Mouse (Mus musculus) limb, embryonic 14.5 days (tissue): ENCODE measurements around the gene Defb38. TPM values are rescaled to one million over a fixed set of nuclear protein-coding genes. Genes with fewer than 3 reads are reported as not detected.

Source experiments
- ATAC-seq: fragments of 200-750 bp; cut with Nextera tagmentation; 2 replicates; pipeline ENCODE4 v1.8.0; 2017; ENCODE audit warnings: low read depth, moderate number of reproducible peaks, moderate TSS enrichment; ENCODE audit not compliant: low FRiP score
- DNase-seq: peaks from one replicate; pipeline ENCODE4 v3.0.0-alpha.2; 2015; ENCODE audit warnings: low spot score
- H3K27ac ChIP-seq: fragments of 300-500 bp; sonication (generic); replicated peaks from 2 replicates; pipeline ENCODE4 v1.5.1; 2014; ENCODE audit warnings: low read depth, mild to moderate bottlenecking, low read length, moderate library complexity, mixed read lengths
- H3K27me3 ChIP-seq: fragments of 300-500 bp; sonication (generic); 2 replicates; pipeline ENCODE4 v1.6.1; 2014; ENCODE audit warnings: low read length, mixed read lengths; ENCODE audit not compliant: control insufficient read depth, insufficient read depth
- H3K36me3 ChIP-seq: fragments of 300-500 bp; sonication (generic); 2 replicates; pipeline ENCODE4 v1.6.1; 2014; ENCODE audit warnings: mild to moderate bottlenecking, low read length, moderate library complexity, mixed read lengths; ENCODE audit not compliant: control insufficient read depth, insufficient read depth
- H3K4me1 ChIP-seq: fragments of 300-500 bp; sonication (generic); 2 replicates; pipeline ENCODE4 v1.6.1; 2014; ENCODE audit warnings: antibody characterized with exemption, low read length, mixed read lengths; ENCODE audit not compliant: control insufficient read depth, insufficient read depth
- H3K4me2 ChIP-seq: fragments of 300-500 bp; sonication (generic); replicated peaks from 2 replicates; pipeline ENCODE4 v1.6.1; 2014; ENCODE audit warnings: low read depth, mild to moderate bottlenecking, low read length, moderate library complexity; ENCODE audit not compliant: severe bottlenecking
- H3K4me3 ChIP-seq: fragments of 300-500 bp; sonication (generic); replicated peaks from 2 replicates; pipeline ENCODE4 v1.5.1; 2014; ENCODE audit warnings: low read length
- H3K9ac ChIP-seq: fragments of 300-500 bp; sonication (generic); 2 replicates; pipeline ENCODE4 v1.6.1; 2014; ENCODE audit warnings: mild to moderate bottlenecking, low read depth, low read length, moderate library complexity; ENCODE audit not compliant: severe bottlenecking
- H3K9me3 ChIP-seq: fragments of 300-500 bp; sonication (generic); 2 replicates; pipeline ENCODE4 v1.6.1; 2016; ENCODE audit warnings: low read length; ENCODE audit not compliant: control insufficient read depth
- POLR2A ChIP-seq: fragments of 200-500 bp; IDR thresholded peaks from 2 replicates; pipeline ENCODE4 v1.8.0; 2012; ENCODE audit warnings: inconsistent platforms, mild to moderate bottlenecking, moderate library complexity, borderline replicate concordance; ENCODE audit not compliant: insufficient read depth, insufficient read length; ENCODE audit errors: extremely low read depth
- WGBS: fragments of 180-500 bp; shearing (Covaris S2); extraction: QIAGEN DNeasy Blood & Tissue Kit; methylation state at CpG from one replicate; pipeline ENCODE4 v1.1.7; 2014; 5-methylcytosine and 5-hydroxymethylcytosine counted together
- polyA plus RNA-seq, 2 experiments: library from polyadenylated mRNA; depleted of rRNA in 1 of 2; stranded (reverse) in 1 of 2; unstranded in 1 of 2; fragments of >200 nt; fragmentation: Nextera tagmentation in 1 of 2; extraction: Ambion mirVana in 1 of 2; gene quantifications; 2 replicates each; pipeline versions ENCODE4 v1.2.1 to v1.2.3; 2012 to 2014

Defb38 gene
- polyA plus RNA-seq (2012; rRNA removed) (not detected in 2 replicates), polyA plus RNA-seq (2014; fragmentation: Nextera tagmentation; extraction: Ambion mirVana) (not detected in 2 replicates)

GRCm38 (mm10) chr8:19026466-19026865 is at the start of gene Defb38:
Gene Defb38, minus strand, starts transcription at chr8:19026566.
- Histone ChIP-seq H3K4me1 (no peaks in the 10 kb centered on the region), H3K36me3 (no peaks in the 10 kb centered on the region), H3K4me2 (no peak within 1 kb of the TSS), H3K9me3 (no peaks in the 10 kb centered on the region), H3K27me3 (no peaks in the 10 kb centered on the region), H3K9ac (no peak within 1 kb of the TSS), H3K4me3 (no peak within 1 kb of the TSS), H3K27ac (no peak within 1 kb of the TSS)
- no peak for ATAC-seq
- no peak for TF ChIP-seq POLR2A
- DNase-seq, result no peak
- 78% methylated on average over 1 of the region's 1 CpGs for WGBS

GRCm38 (mm10) chr8:19066013-19066412 is 39.6 kb upstream of the Defb38 start:
- H3K4me3 ChIP-seq, result no peak overlapping the region
- no peak overlapping the region for H3K4me2 ChIP-seq
- no peak overlapping the region for H3K27ac ChIP-seq
- H3K36me3 ChIP-seq, result no peaks in the 10 kb centered on the region
- no peak for TF ChIP-seq POLR2A
- 67% methylated on average over 2 of the region's 2 CpGs for WGBS
- H3K4me1 ChIP-seq, result no peaks in the 10 kb centered on the region
- no peak overlapping the region for H3K9ac ChIP-seq
- DNase-seq (no peak), ATAC-seq (no peak)
- no peaks in the 10 kb centered on the region for H3K27me3 ChIP-seq
- H3K9me3 ChIP-seq, result no peaks in the 10 kb centered on the region

GRCm38 (mm10) chr8:19064710-19065109 is 38.3 kb upstream of the Defb38 start, which contains the start of gene Defb39:
Gene Defb39, minus strand, starts transcription at chr8:19064810.
- H3K36me3 ChIP-seq, result no peaks in the 10 kb centered on the region
- H3K4me3 ChIP-seq, result no peak within 1 kb of the TSS
- DNase-seq (no peak), ATAC-seq (no peak)
- 91% methylated on average over 1 of the region's 1 CpGs for WGBS
- no peaks in the 10 kb centered on the region for H3K4me1 ChIP-seq
- H3K4me2 ChIP-seq, result no peak within 1 kb of the TSS
- no peak for TF ChIP-seq POLR2A
- H3K9ac ChIP-seq, result no peak within 1 kb of the TSS
- H3K27ac ChIP-seq, result no peak within 1 kb of the TSS
- H3K9me3 ChIP-seq, result no peaks in the 10 kb centered on the region
- no peaks in the 10 kb centered on the region for H3K27me3 ChIP-seq

GRCm38 (mm10) chr8:19062891-19063290 is 36.5 kb upstream of the Defb38 start:
- no peak overlapping the region for H3K4me3 ChIP-seq
- no peak for TF ChIP-seq POLR2A
- no peak overlapping the region for H3K9ac ChIP-seq
- H3K27me3 ChIP-seq, result no peaks in the 10 kb centered on the region
- H3K9me3 ChIP-seq, result no peaks in the 10 kb centered on the region
- H3K27ac ChIP-seq, result no peak overlapping the region
- no peak for ATAC-seq
- DNase-seq, result no peak
- no peaks in the 10 kb centered on the region for H3K36me3 ChIP-seq
- H3K4me1 ChIP-seq, result no peaks in the 10 kb centered on the region
- H3K4me2 ChIP-seq, result no peak overlapping the region

GRCm38 (mm10) chr8:19045242-19045641 is 18.9 kb upstream of the Defb38 start:
- TF ChIP-seq POLR2A, result no peak
- no peak overlapping the region for H3K4me2 ChIP-seq
- no peak overlapping the region for H3K27ac ChIP-seq
- ATAC-seq, result no peak
- H3K4me1 ChIP-seq, result no peaks in the 10 kb centered on the region
- no peaks in the 10 kb centered on the region for H3K36me3 ChIP-seq
- H3K27me3 ChIP-seq, result no peaks in the 10 kb centered on the region
- H3K4me3 ChIP-seq, result no peak overlapping the region
- WGBS, result 92% methylated on average over 14 of the region's 14 CpGs
- H3K9ac ChIP-seq, result no peak overlapping the region
- DNase-seq, result no peak
- no peaks in the 10 kb centered on the region for H3K9me3 ChIP-seq

Other genes with a start within 250 kb of the Defb38 start
- gene Defb40, start 48.3 kb downstream of the Defb38 start, polyA plus RNA-seq (2012; rRNA removed), result not detected in 2 replicates
- gene Defb40, start 48.3 kb downstream of the Defb38 start, polyA plus RNA-seq (2014; fragmentation: Nextera tagmentation; extraction: Ambion mirVana), result not detected in 2 replicates
- gene Defb37, start 35.5 kb downstream of the Defb38 start, polyA plus RNA-seq (2012; rRNA removed), result not detected in 2 replicates
- gene Defb37, start 35.5 kb downstream of the Defb38 start, polyA plus RNA-seq (2014; fragmentation: Nextera tagmentation; extraction: Ambion mirVana), result not detected in 2 replicates
- not detected in 2 replicates for gene Defb39, start 38.2 kb upstream of the Defb38 start, polyA plus RNA-seq (2012; rRNA removed)
- gene Defb39, start 38.2 kb upstream of the Defb38 start, polyA plus RNA-seq (2014; fragmentation: Nextera tagmentation; extraction: Ambion mirVana), result not detected in 2 replicates
- gene Defb12, start 88.3 kb upstream of the Defb38 start, polyA plus RNA-seq (2012; rRNA removed), result not detected in 2 replicates
- not detected in 2 replicates for gene Defb12, start 88.3 kb upstream of the Defb38 start, polyA plus RNA-seq (2014; fragmentation: Nextera tagmentation; extraction: Ambion mirVana)
- gene Defb34, start 97.2 kb upstream of the Defb38 start, polyA plus RNA-seq (2012; rRNA removed), result not detected in 2 replicates
- gene Defb34, start 97.2 kb upstream of the Defb38 start, polyA plus RNA-seq (2014; fragmentation: Nextera tagmentation; extraction: Ambion mirVana), result not detected in 2 replicates
- gene Gm45826, start 114.2 kb upstream of the Defb38 start, polyA plus RNA-seq (2012; rRNA removed), result not detected in 2 replicates
- gene Gm45826, start 114.2 kb upstream of the Defb38 start, polyA plus RNA-seq (2014; fragmentation: Nextera tagmentation; extraction: Ambion mirVana), result not detected in 2 replicates
- gene Defb14, start 167.8 kb upstream of the Defb38 start, polyA plus RNA-seq (2012; rRNA removed), result not detected in 2 replicates
- not detected in 2 replicates for gene Defb14, start 167.8 kb upstream of the Defb38 start, polyA plus RNA-seq (2014; fragmentation: Nextera tagmentation; extraction: Ambion mirVana)
- 0.19 TPM in 1 of 2 replicates, not detected in the other for gene Defb4, start 172.1 kb upstream of the Defb38 start, polyA plus RNA-seq (2012; rRNA removed)
- 1.0 TPM in 1 of 2 replicates, not detected in the other for gene Defb4, start 172.1 kb upstream of the Defb38 start, polyA plus RNA-seq (2014; fragmentation: Nextera tagmentation; extraction: Ambion mirVana)
- not detected in 2 replicates for gene Defb6, start 198.9 kb upstream of the Defb38 start, polyA plus RNA-seq (2012; rRNA removed)
- gene Defb6, start 198.9 kb upstream of the Defb38 start, polyA plus RNA-seq (2014; fragmentation: Nextera tagmentation; extraction: Ambion mirVana), result not detected in 2 replicates
- gene Defb46, start 213.3 kb upstream of the Defb38 start, polyA plus RNA-seq (2012; rRNA removed), result not detected in 2 replicates
- not detected in 2 replicates for gene Defb46, start 213.3 kb upstream of the Defb38 start, polyA plus RNA-seq (2014; fragmentation: Nextera tagmentation; extraction: Ambion mirVana)
- gene Defb5, start 221.0 kb upstream of the Defb38 start, polyA plus RNA-seq (2012; rRNA removed), result not detected in 2 replicates
- not detected in 2 replicates for gene Defb5, start 221.0 kb upstream of the Defb38 start, polyA plus RNA-seq (2014; fragmentation: Nextera tagmentation; extraction: Ambion mirVana)